Mouse (Mus musculus): ENCODE measurements at regions not wholly inside any gene's neighbourhood (a gene's known extent, or its start where the extent isn't known, plus 50 kb on each side); places are given as distances from the start of the nearest gene placed in this dataset.
A peak's percentile ranks its signal among the peaks of the same experiment; 100 is the strongest.

GRCm38 (mm10) chr15:59214096-59214495 is 325.0 kb downstream of the Gm49356 start:
- DNase-seq, result no peak

DNA sequence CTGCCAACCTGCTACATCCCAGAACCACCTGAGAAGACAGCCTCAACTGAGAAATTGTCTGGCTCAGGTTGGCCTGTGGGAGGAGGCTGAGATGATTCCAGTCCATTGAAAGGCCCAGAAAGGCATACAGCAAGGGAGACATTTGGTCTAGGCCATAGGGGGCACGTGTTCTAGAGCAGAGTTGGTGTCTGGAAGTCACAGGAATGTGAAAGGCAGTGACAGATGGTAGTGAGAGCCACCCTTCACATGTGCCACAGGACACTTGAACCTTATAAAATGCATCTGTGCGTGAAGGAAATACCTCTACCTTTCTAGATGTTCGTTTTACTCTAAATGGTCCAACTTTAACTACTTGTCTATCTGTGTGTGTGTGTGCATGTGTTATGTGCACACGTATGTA is 326.1 kb downstream of the Gm49356 start:
- DNase-seq, result no peak

GRCm38 (mm10) chr15:59217481-59217880 is 328.4 kb downstream of the Gm49356 start:
- no peak for DNase-seq

- DNase-seq, result no peak
Observed at GRCm38 (mm10) chr15:59218916-59219315, 329.8 kb downstream of the Gm49356 start.

- DNase-seq, result no peak
Observed at GRCm38 (mm10) chr15:59225637-59226036, 336.5 kb downstream of the Gm49356 start.

GRCm38 (mm10) chr15:59227293-59227692 is 338.2 kb downstream of the Gm49356 start:
- DNase-seq, result no peak

DNA sequence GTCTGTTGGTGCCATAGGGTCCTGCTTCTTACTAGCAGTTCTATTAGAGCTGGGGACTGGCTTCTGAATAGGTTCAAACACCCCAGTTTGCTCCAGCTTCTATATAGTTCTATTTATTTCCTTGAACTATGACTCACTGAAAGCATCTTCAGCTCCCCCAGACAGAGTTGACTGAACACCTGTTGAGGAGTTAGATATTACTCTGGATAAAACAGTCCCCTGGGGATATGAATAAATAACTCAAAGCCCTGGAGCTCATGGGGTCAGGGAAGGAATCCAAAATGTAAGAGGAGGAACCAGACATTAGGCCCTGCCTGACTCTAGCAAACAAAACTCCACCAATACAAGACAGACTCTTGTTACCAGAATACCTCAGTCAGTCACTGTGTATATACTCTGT is 341.4 kb downstream of the Gm49356 start:
- no peak for DNase-seq

DNA sequence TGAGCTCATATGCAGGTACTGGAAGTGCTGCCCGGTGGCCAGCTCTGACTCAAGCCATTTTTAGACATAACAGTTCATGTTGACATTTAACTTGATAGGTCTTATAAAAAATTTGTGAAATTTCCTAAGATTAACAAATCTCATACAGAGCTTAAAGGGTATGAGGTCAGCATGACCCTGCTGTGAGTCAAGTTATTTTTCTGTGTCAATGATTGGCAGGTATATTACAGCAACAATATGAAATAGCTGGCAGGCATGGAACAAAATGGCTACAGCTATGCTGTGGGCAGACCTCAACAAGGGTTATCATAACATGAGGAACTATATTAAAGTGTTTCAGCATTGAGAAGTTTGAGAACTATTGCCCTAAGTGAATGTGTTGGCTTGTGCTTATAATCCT is 342.6 kb downstream of the Gm49356 start:
- no peak for DNase-seq

- DNase-seq, result no peak
Observed at GRCm38 (mm10) chr15:59232290-59232689, 343.2 kb downstream of the Gm49356 start.

DNA sequence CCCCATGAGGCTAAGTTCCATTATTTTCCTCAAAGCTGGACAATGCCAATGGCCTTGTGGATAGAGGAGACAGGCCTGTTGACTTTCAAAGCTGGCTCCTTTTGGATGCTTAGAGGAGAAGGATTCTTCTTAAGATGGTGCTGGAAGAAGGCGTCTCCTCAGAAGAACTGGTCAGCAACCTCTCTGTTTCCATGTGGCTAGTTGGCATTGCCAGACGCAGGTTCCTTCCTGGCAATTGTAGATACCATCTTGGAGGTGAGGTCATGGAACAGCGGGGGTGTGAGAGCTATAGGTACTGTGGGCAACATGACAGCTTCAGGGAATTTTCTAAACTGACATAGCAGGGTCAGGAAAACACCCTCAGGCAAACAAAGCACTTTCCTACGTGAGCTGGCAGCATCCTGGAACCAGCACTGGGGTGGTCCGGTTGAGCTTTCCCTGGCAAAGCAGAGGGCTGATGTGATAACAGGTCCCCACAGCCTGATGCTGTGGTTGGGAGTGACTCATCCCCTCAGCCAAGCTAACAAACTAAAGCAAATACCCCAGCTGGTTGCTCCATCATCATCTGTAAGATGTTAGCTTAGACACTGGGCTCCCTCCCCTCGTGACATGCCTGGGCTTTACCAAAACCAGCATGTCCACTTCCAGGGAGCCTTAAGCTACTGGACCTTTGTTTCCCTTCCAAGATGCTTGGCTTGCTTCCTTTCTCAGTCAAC is 348.5 kb downstream of the Gm49356 start:
- DNase-seq, result no peak

- DNase-seq, result no peak
Observed at GRCm38 (mm10) chr15:59241752-59242151, 352.7 kb downstream of the Gm49356 start.

GRCm38 (mm10) chr15:59245927-59246649 is 357.0 kb downstream of the Gm49356 start:
- peak; percentile 70 to 86 for DNase-seq

DNA sequence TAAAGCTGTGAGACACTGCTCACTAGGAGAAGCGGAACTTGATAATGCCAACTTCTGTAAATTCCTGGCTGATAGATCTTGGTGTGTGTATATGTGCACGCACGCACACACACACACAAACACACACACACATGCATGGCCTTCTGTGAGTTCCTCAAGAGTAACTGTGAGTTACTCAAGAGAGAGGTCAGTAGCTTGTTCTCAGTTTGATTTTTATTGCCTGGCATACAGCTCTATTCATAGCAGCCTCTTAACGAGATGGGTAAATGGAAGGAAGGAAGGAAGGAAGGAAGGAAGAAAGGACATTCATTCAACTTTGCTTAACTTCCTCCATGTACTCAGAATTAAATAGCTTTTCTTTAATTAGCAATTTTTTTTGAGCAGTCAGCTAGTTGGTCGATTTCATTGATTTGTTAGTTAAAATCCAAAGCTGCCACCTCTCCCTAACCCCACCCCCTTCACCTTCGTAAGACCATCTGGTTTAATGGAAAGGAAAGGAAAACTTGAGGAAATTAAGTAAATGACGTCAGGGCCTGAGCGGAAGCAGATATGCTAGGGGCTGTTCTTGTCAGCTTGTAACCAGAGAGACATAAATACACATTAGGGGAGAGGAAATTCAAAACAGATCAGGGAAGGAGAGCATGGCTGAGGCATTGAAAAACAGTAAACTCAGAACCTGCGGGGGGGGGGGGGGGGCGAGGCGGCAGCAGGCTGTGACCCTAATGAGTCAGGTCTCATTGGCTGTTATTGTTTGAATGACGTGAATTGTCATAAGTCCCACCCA is 359.6 kb downstream of the Gm49356 start:
- DNase-seq, result no peak

DNA sequence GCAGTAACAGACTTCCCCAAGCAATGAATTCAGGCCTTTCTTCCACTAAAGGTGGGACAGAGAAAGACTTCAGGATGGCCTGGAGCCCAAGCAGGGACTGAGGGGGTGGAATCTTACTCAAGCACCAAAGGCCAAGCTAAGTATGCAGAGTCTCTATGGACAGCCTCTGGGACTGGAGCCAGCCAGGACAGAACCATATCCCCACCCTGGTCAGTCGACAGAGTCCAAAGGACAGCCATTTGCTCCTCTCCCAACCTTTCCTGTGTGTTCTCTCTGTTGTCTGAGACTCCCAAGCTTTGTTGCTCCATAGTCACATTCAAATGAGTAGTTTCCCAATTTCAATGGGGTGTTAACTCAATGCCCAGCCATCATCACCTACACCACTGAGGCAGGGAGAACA is 372.3 kb downstream of the Gm49356 start:
- DNase-seq, result no peak

GRCm38 (mm10) chr15:59262380-59262779 is 373.3 kb downstream of the Gm49356 start:
- no peak for DNase-seq

- DNase-seq, result peak; percentile 73 to 81
Observed at GRCm38 (mm10) chr15:59263433-59264328, 374.6 kb downstream of the Gm49356 start.
